Mouse (Mus musculus) lung, postnatal 0 days (tissue): ENCODE results near the gene Iqsec1.

Experiments used
- CTCF ChIP-seq: IDR thresholded peaks from 2 replicates; pipeline ENCODE4 v1.5.1; 2016; ENCODE audit warnings: antibody characterized with exemption, mild to moderate bottlenecking
- EP300 ChIP-seq: IDR thresholded peaks from 2 replicates; pipeline ENCODE4 v1.6.1; 2016; ENCODE audit warnings: antibody characterized with exemption, mild to moderate bottlenecking, control low read depth

- no peak for TF ChIP-seq CTCF
- TF ChIP-seq EP300 = peak; percentile 94
These were observed 363.8 kb downstream of the Iqsec1 start for GRCm38 (mm10) chr6:90624733-90625132.
